Mouse (Mus musculus): ENCODE results near the gene Zscan20. TPM values are rescaled to one million over a fixed set of nuclear protein-coding genes. Genes with fewer than 3 reads are reported as not detected.
A peak's percentile ranks its signal among the peaks of the same experiment; 100 is the strongest.
"Not testable (repeated sequence)": the region's sequence is repeated elsewhere in the genome, so short reads cannot be mapped to it uniquely, and the experiment has no call there.

Zscan20 gene
- polyA plus RNA-seq, 1 experiment from 2014 or later = 2.6 TPM

- no peak for ATAC-seq (replicated peaks; ENCODE audit: insufficient number of reproducible peaks, low FRiP score, low TSS enrichment)
- Histone ChIP-seq H3K4me1 (ENCODE audit: control insufficient read depth, insufficient read depth, low read length) (peaks cover 12% of the 10 kb centered on the region), H3K9me3 (replicated peaks; ENCODE audit: control insufficient read depth, low read length) (no peaks in the 10 kb centered on the region), H3K27ac (ENCODE audit: low read depth, low read length) (no peak within 1 kb of the TSS), H3K36me3 (ENCODE audit: control insufficient read depth, insufficient read depth, low read length) (no peaks in the 10 kb centered on the region), H3K9ac (ENCODE audit: low read depth, low read length) (no peak within 1 kb of the TSS), H3K4me2 (no peak within 1 kb of the TSS), H3K27me3 (ENCODE audit: control insufficient read depth, insufficient read depth, low read length) (peaks cover 11% of the 10 kb centered on the region; the same call in 1 of the 2 replicates), H3K4me3 (ENCODE audit: low read depth, low read length) (no peak within 1 kb of the TSS)
- WGBS (ENCODE audit: insufficient replicate concordance) = 57% methylated on average over 15 of the region's 15 CpGs
These were observed 8.5 kb upstream of the Zscan20 start, which contains the start of gene Tlr12 for GRCm38 (mm10) chr4:128618246-128618911. TSS of gene Tlr12 (minus strand) at chr4:128618619.

- Histone ChIP-seq H3K27ac (ENCODE audit: low read depth, low read length) (no peak overlapping the region), H3K9ac (ENCODE audit: low read depth, low read length) (0 out of 2 replicates have a peak overlapping the region, but pooled peaks have one; percentile 16), H3K4me2 (no peak overlapping the region), H3K9me3 (replicated peaks; ENCODE audit: control insufficient read depth, low read length) (no peaks in the 10 kb centered on the region), H3K4me3 (ENCODE audit: low read depth, low read length) (no peak overlapping the region), H3K4me1 (ENCODE audit: control insufficient read depth, insufficient read depth, low read length) (peaks cover 12% of the 10 kb centered on the region), H3K27me3 (ENCODE audit: control insufficient read depth, insufficient read depth, low read length) (peaks cover 11% of the 10 kb centered on the region; the same call in 1 of the 2 replicates), H3K36me3 (ENCODE audit: control insufficient read depth, insufficient read depth, low read length) (no peaks in the 10 kb centered on the region)
- WGBS (ENCODE audit: insufficient replicate concordance) = 49% methylated on average over 17 of the region's 17 CpGs
- ATAC-seq (replicated peaks; ENCODE audit: insufficient number of reproducible peaks, low FRiP score, low TSS enrichment) = no peak
These were observed 7.6 kb upstream of the Zscan20 start for GRCm38 (mm10) chr4:128617363-128618120.

DNA sequence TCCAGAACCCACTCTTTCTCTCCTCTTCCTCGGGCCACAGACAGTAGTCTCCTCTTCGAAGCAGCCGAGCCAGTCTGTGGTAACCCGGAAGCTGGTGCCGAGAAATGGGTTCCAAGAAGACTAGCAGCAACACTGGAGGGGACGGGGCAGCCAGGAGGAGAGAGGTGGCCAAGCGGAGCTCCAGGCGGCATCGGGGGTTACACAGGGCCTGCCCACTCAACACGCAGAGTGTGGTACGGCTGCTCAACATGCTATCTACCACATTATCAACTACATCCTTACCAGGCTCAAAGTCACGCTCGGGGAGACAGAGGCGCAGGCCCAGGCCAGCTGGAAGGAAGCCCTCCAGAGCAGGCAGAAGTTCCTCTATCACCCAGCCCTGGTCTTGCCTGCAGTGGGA lies 5.9 kb upstream of the Zscan20 start:
- Histone ChIP-seq H3K9me3 (replicated peaks; ENCODE audit: control insufficient read depth, low read length) (no peaks in the 10 kb centered on the region), H3K4me3 (ENCODE audit: low read depth, low read length) (no peak overlapping the region), H3K36me3 (ENCODE audit: control insufficient read depth, insufficient read depth, low read length) (no peaks in the 10 kb centered on the region), H3K27ac (ENCODE audit: low read depth, low read length) (no peak overlapping the region), H3K27me3 (ENCODE audit: control insufficient read depth, insufficient read depth, low read length) (peaks cover 11% of the 10 kb centered on the region; the same call in 1 of the 2 replicates), H3K4me2 (no peak overlapping the region), H3K4me1 (ENCODE audit: control insufficient read depth, insufficient read depth, low read length) (peaks cover 12% of the 10 kb centered on the region), H3K9ac (ENCODE audit: low read depth, low read length) (no peak overlapping the region)
- WGBS (ENCODE audit: insufficient replicate concordance) = 81% methylated on average over 14 of the region's 14 CpGs
- ATAC-seq (replicated peaks; ENCODE audit: insufficient number of reproducible peaks, low FRiP score, low TSS enrichment) = no peak

- WGBS (ENCODE audit: insufficient replicate concordance) = 21% methylated on average over 8 of the region's 8 CpGs
- ATAC-seq (replicated peaks; ENCODE audit: insufficient number of reproducible peaks, low FRiP score, low TSS enrichment) = no peak
- Histone ChIP-seq H3K9me3 (replicated peaks; ENCODE audit: control insufficient read depth, low read length) (no peaks in the 10 kb centered on the region), H3K4me1 (ENCODE audit: control insufficient read depth, insufficient read depth, low read length) (peaks cover 21% of the 10 kb centered on the region), H3K9ac (ENCODE audit: low read depth, low read length) (no peak overlapping the region), H3K27me3 (ENCODE audit: control insufficient read depth, insufficient read depth, low read length) (peaks cover 11% of the 10 kb centered on the region; the same call in 1 of the 2 replicates), H3K36me3 (ENCODE audit: control insufficient read depth, insufficient read depth, low read length) (no peaks in the 10 kb centered on the region), H3K27ac (ENCODE audit: low read depth, low read length) (no peak overlapping the region), H3K4me3 (ENCODE audit: low read depth, low read length) (no peak overlapping the region), H3K4me2 (no peak overlapping the region)
These were observed 3.4 kb upstream of the Zscan20 start for GRCm38 (mm10) chr4:128613326-128613725.

DNA sequence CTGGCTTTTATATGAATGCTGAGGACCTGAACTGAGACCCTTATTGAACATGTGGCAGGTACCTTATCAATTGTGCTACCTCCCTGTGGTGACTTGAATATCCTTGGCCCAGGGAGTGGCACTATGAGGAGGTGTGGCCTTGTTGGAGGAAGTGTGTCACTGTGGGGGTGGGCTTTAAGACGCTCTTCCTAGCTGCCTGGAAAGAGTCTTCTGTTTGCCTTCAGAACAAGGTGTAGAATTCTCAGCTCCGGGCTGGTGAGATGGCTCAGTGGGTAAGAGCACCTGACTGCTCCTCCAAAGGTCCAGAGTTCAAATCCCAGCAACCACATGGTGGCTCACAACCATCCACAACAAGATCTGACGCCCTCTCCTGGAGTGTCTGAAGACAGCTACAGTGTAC lies 1.8 kb upstream of the Zscan20 start:
- H3K9me3 ChIP-seq (replicated peaks; ENCODE audit: control insufficient read depth, low read length); H3K4me2 ChIP-seq; H3K27ac ChIP-seq (ENCODE audit: low read depth, low read length); H3K36me3 ChIP-seq (ENCODE audit: control insufficient read depth, insufficient read depth, low read length); H3K27me3 ChIP-seq (ENCODE audit: control insufficient read depth, insufficient read depth, low read length); H3K9ac ChIP-seq (ENCODE audit: low read depth, low read length); H3K4me3 ChIP-seq (ENCODE audit: low read depth, low read length); H3K4me1 ChIP-seq (ENCODE audit: control insufficient read depth, insufficient read depth, low read length); ATAC-seq (replicated peaks; ENCODE audit: insufficient number of reproducible peaks, low FRiP score, low TSS enrichment): not testable (repeated sequence)
- WGBS (ENCODE audit: insufficient replicate concordance) = 78% methylated on average over 3 of the region's 3 CpGs

DNA sequence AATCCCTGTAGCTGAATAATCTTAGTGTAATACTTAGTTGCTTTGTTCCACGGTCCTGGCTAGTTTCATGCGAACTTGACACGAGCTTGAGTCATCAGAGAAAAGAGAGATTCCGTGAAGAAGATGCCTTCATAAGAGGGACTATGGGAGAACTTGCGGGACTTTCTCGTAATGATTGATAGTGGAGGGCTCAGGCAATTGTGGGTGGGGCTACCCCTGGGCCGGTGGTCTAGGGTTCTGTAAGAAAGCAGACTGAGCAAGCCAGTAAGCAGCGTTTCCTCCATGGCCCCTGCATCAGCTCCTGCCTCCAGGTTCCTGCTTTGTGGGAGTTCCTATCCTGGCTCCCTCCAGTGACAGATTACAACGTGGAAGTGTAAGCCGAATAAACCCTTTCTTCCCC lies 808 bp upstream of the Zscan20 start:
- H3K27ac ChIP-seq (ENCODE audit: low read depth, low read length) = no peak overlapping the region
- no peak overlapping the region for H3K9ac ChIP-seq (ENCODE audit: low read depth, low read length)
- WGBS (ENCODE audit: insufficient replicate concordance) = 21% methylated on average over 10 of the region's 10 CpGs
- no peaks in the 10 kb centered on the region for H3K36me3 ChIP-seq (ENCODE audit: control insufficient read depth, insufficient read depth, low read length)
- no peaks in the 10 kb centered on the region; the same call in 1 of the 2 replicates for H3K27me3 ChIP-seq (ENCODE audit: control insufficient read depth, insufficient read depth, low read length)
- peak overlapping the region; percentile 74 for H3K4me2 ChIP-seq
- H3K9me3 ChIP-seq (replicated peaks; ENCODE audit: control insufficient read depth, low read length) = no peaks in the 10 kb centered on the region
- ATAC-seq (replicated peaks; ENCODE audit: insufficient number of reproducible peaks, low FRiP score, low TSS enrichment) = no peak
- peak overlapping the region; percentile 60 for H3K4me3 ChIP-seq (ENCODE audit: low read depth, low read length)
- peaks cover 9% of the 10 kb centered on the region for H3K4me1 ChIP-seq (ENCODE audit: control insufficient read depth, insufficient read depth, low read length)

DNA sequence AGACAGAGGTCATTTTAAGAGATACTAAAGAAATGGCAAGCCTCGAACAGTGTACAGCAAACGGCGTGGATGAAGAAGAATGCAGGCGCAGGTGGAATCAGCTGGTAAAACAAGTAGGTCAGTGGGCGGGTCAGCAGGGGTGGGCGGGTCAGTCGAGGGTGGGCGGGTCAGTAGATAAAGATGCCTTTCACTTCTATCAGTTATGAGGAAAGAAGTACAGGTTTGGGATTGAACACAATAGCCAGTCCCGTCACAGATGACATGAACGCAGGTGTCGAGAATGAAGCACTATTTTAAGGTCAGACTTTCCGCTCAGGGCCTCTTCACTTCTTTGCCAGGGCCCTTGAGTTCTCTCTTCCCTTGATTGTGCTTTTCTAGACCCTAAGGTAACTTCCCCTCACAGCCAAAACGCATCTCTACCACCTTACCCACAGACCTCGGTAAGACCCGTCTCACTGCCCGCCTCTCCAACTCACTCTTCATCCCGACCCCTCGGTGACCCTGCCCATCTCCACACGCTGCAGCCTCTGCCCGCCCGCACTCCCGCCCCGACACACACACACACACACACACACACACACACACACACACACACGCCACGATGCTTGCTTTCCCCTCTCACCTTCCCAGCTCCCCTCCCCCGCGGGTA lies 498 bp downstream of the Zscan20 start:
- Histone ChIP-seq H3K4me3 (ENCODE audit: low read depth, low read length) (peak overlapping the region; percentile 60), H3K27ac (ENCODE audit: low read depth, low read length) (no peak overlapping the region), H3K9ac (ENCODE audit: low read depth, low read length) (peak overlapping the region; percentile 78), H3K4me1 (ENCODE audit: control insufficient read depth, insufficient read depth, low read length) (peaks cover 9% of the 10 kb centered on the region), H3K4me2 (peak overlapping the region; percentile 74), H3K27me3 (ENCODE audit: control insufficient read depth, insufficient read depth, low read length) (no peaks in the 10 kb centered on the region), H3K36me3 (ENCODE audit: control insufficient read depth, insufficient read depth, low read length) (no peaks in the 10 kb centered on the region; the same call in 1 of the 2 replicates), H3K9me3 (replicated peaks; ENCODE audit: control insufficient read depth, low read length) (no peaks in the 10 kb centered on the region)
- 8% methylated on average over 25 of the region's 27 CpGs for WGBS (ENCODE audit: insufficient replicate concordance)
- peak; percentile 46 for ATAC-seq (replicated peaks; ENCODE audit: insufficient number of reproducible peaks, low FRiP score, low TSS enrichment)

GRCm38 (mm10) chr4:128607661-128608060 lies 2.2 kb downstream of the Zscan20 start:
- WGBS (ENCODE audit: insufficient replicate concordance) = 81% methylated on average over 11 of the region's 11 CpGs
- no peak overlapping the region for H3K4me3 ChIP-seq (ENCODE audit: low read depth, low read length)
- H3K4me2 ChIP-seq = no peak overlapping the region
- no peak overlapping the region for H3K9ac ChIP-seq (ENCODE audit: low read depth, low read length)
- no peaks in the 10 kb centered on the region for H3K27me3 ChIP-seq (ENCODE audit: control insufficient read depth, insufficient read depth, low read length)
- H3K27ac ChIP-seq (ENCODE audit: low read depth, low read length) = no peak overlapping the region
- H3K9me3 ChIP-seq (replicated peaks; ENCODE audit: control insufficient read depth, low read length) = no peaks in the 10 kb centered on the region
- H3K4me1 ChIP-seq (ENCODE audit: control insufficient read depth, insufficient read depth, low read length) = peaks cover 9% of the 10 kb centered on the region
- no peak for ATAC-seq (replicated peaks; ENCODE audit: insufficient number of reproducible peaks, low FRiP score, low TSS enrichment)
- peaks cover 4% of the 10 kb centered on the region; the same call in 1 of the 2 replicates for H3K36me3 ChIP-seq (ENCODE audit: control insufficient read depth, insufficient read depth, low read length)

All from heart, embryonic 11.5 days (tissue).